Mouse (Mus musculus) ES-Bruce4 (cell line): ENCODE measurements around the gene Trim46.
"Not testable (repeated sequence)": the region's sequence is repeated elsewhere in the genome, so short reads cannot be mapped to it uniquely, and the experiment has no call there.

ENCODE experiments used
- CTCF ChIP-seq: IDR thresholded peaks from one replicate; pipeline ENCODE4 v1.8.1; 2011; ENCODE audit warnings: low read depth, low read length
- POLR2A ChIP-seq: IDR thresholded peaks from one replicate; pipeline ENCODE4 v1.8.1; 2011; ENCODE audit warnings: low read length; ENCODE audit not compliant: insufficient read depth

- not testable (repeated sequence) for TF ChIP-seq CTCF, POLR2A
Measured at GRCm38 (mm10) chr3:89216407-89216806, 29.7 kb downstream of the Trim46 start.
